Mouse (Mus musculus) liver, adult 2 months (tissue): ENCODE data around the gene C730034F03Rik.

Source experiments
- CTCF ChIP-seq: fragments of 200-500 bp; IDR thresholded peaks from 2 replicates; pipeline ENCODE4 v1.5.1; 2011; ENCODE audit warnings: low read depth, low read length, control low read depth
- POLR2A ChIP-seq: fragments of 200-500 bp; IDR thresholded peaks from 2 replicates; pipeline ENCODE4 v1.6.1; 2011; ENCODE audit warnings: low read length, control low read depth; ENCODE audit not compliant: insufficient read depth; ENCODE audit errors: extremely low read depth

GRCm38 (mm10) chr15:89461321-89461720, 31.9 kb downstream of the C730034F03Rik start:
- TF ChIP-seq CTCF: no peak
- no peak for TF ChIP-seq POLR2A
